Mouse (Mus musculus): ENCODE data around the gene Slc22a1.
"Not testable (repeated sequence)": the region's sequence is repeated elsewhere in the genome, so short reads cannot be mapped to it uniquely, and the experiment has no call there.

The Slc22a1 gene

DNA sequence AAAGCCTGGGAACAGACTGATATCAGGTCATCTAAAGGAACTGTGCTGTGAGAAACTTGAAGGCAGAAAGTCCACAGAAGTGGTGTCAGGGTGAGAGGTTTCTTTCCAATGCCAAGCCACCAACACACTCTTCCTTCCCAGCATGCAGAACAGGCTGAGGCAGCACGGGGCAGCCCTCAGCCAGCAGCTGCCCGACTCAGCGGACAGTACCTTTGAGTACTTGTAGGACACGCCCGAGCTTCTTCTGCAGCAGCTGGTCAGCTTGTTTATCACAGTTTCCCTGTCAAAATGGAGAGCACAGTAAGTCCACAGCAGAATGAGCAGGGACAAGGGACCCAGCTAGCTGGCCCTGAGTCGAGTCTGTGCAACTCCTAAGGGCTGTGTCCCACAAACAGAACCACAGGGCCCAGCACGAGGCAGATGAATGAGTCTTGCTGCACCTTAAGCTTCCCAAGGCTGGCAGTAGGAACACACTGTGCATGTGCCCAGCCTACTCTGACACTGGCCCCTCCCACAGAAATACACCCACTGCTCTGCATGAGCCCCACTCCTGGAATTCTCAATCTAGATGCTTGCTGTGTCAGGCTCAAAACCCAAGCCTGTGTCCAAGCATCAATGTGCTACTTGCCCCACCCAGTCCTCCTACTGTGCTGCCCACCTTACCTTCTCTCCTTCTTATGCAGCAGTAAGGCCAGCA lies 9.4 kb upstream of the Slc22a1 start:
- no peak for DNase-seq

DNA sequence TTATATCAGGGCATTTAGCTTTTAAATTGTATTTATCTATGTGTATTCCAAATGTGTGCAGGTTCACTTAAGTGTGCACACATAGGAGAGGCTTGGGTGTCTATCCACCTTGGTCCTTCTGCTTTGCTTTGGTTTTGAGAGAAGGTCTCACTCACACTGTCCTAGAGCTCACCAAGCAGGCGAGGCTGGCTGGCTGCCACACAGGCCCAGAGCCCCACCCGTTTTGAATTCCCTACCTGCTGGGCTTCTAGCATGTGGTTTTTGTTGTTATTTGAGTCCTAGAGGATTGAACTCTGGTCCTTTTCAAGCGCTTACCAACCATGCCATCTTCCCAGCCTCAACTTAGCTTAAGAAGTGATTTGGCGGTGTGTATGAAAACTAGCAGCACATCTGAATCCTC lies 8.8 kb upstream of the Slc22a1 start:
- peak; percentile 64 to 80 for DNase-seq

DNA sequence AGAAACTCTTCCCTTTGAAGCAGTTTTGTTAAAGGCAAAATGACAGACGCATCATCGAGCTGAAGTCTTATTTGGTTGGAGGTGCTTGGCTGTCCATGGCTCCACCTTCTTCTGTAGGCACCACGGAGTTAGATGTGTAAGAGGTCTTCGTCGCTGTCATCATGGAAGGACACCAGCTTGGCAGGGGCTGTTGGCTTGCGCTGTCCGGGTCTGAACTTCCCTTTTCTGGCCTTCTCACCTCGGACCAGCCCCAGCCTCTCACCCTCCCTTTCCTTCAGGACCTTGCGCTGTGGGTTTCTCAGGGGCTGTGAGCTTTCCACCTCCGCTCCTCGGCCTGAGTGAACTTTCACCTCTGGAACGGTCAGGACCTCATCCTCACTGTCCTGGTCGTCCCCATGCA lies 8.0 kb upstream of the Slc22a1 start:
- DNase-seq = no peak

DNA sequence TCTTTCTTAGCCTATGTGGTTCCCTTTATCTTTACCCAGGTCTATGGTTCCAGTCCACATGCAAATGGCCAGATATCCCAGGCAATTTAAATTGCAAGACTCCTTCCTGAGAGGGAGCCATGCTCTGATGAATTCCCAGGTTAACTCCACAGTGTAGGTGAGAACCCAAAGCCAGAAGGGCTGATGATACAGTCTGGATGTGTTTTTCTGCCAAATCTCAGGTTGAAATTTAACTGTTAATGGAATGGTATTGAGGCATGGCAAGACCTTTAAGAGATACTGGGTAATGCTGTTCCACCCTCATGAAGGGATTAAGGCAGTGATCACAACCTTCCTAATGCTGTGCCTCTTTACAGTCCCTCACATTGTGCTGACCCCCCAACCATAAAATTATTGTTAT lies 2.6 kb upstream of the Slc22a1 start:
- no peak for DNase-seq

DNA sequence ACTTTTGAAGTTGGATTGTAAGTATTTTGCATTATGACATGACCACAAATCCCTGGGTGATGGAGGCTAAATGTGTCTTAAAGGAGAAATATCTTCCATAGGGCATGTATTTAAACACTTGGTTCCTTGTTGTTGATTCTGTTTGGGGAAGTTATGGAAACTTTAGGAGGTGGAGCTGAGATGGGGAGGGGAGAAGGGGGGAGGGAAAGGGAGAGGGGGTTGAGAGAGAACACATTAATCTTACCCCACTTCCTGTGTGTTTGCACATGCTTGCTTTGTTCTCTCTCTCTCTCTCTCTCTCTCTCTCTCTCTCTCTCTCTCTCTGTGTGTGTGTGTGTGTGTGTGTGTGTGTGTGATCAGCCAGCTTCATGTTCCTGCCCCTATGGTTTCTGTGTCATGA lies 1.5 kb upstream of the Slc22a1 start:
- DNase-seq = no peak

DNA sequence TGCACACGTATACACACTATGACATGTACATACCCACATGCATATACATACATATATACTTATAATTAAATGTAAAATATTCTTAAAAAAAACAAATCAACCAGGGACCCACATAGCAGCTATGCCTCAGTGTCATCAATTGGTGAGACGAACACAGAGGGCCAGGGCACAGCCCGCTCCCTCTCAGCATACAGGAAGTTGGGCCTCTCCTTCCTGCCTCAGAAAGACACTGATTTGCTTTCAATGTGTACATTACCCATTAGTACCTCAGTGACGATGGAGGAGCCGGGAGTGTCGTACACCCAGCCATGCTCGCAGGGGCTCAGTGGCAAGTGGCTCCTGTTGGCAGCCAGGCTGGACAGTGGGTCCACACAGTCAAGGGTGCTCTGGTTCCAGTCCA lies 649 bp downstream of the Slc22a1 start:
- not testable (repeated sequence) for DNase-seq

DNA sequence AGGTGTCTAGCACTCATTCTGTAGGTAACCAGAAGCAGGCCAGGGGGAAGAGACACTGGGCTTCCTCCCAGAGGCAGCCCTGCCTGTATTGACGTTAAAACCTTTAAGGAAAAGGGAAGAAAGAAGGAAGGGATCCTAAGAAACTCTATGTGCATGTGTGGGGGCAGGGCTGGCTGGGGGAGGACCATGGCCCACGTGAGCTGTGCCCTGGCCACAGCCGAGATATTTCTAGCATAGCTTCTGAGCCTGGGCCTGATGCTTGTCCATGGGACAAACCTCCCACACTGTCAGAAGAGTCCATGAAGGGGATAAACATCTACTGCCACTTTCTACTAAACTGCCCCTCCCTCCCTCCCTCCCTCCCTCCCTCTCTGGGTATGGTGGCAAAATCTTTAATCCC lies 1.8 kb downstream of the Slc22a1 start:
- no peak for DNase-seq

DNA sequence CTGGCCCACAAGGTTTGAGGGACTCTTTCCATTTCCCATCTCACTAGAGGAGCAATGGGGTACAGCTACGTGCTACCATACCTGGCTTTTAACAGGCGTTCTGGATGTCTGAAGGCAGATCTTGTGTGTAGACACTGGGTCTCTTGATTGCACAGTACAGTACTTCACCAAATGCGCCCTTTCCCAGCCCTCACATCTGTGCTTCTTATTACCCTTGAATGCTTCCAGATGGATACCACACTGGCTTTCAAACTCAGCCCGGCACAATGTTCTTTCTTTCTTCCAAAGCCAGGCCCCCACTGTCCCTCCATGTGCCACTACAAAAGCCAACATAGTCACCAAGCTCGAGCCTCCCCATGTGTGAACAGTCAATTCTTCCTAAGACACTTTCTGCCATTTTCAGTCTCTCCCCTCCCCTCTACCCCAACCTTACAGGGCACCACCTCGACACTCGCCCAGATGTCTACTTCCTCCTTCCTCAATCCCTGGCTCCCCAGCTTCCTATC lies 3.3 kb downstream of the Slc22a1 start:
- no peak for DNase-seq

DNA sequence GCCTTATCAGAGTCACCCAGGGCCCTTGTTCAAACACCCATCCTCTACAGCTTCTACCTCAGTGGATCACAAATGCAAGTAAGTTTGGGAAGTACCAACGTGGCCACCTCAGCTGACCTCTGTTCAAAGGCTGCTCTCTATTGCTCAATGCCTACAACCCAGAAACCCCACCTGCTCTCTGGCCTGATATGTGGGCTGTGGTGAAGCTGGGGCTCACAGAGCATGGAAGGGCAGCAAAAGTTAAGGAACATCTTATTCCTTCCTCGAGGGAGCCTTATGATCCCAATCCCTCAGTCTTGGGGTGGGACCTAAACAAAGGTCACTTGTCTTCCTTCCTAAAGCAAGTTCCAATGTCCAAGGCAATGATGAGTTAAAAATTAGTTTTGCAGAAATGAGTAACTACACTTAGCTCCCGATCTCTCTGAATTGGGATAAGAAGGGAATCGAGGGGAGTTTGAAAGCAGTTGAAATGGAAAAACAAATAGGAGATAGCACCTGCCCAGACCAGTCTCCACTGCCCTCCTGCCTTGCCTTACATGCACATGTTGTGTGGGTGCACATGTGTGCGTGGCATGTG lies 4.5 kb downstream of the Slc22a1 start:
- no peak for DNase-seq

DNA sequence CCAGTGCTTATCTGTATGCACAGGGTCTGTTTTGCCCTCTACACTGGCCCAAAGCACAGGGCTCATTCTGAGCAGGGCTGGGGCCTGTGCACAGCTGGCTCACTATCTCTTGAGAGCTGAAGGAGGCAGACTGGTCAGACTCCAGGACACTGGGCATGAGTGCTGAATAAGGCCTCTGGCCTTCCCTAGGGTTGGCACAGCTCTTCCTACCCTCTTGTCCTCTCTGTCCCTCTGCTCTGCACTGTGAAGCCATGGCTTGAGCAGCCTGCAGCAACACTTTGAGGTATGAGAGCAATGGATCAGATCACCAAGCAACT lies 6.3 kb downstream of the Slc22a1 start:
- no peak for DNase-seq

DNA sequence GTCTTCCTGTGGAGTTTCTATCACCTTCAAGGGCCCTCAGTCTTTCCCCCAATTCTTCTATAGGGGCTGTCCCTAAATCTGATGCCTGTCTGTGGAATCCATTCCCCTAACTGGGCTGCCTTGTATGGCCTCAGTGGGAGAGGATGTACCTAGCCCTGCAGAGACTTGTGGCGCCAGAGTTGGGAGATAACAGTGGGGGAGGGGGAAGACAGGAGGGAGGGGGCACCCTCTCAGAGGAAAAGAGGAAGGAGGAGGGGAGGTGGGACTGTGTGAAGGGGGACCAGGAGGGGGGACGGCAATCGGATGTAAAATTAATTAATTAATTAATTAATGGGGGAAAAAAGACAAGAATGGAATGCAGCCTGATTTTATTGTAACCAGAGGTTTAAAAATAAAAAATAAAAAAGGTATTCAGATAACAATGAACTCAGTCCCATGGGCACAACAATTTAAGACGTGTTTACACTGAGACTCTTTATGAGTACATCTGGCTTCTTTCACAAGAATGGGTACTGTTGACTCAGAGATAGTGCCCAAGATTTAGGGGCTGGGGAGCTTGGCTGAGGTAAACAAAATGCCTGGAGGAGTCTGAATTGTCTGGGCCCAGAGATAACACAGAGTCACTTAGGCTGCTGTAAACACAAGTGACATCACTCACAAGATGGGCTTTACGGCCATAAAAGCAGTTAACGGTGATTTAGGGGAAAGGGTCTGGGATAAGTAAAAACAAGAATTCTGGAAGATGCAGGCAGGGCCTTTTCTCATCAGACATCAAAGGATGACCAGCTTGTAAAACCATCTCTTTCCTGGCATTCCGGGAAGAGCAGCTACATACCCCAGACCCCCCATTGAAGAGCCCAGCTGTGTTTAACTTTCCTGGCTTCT lies 6.9 kb downstream of the Slc22a1 start:
- DNase-seq = no peak

DNA sequence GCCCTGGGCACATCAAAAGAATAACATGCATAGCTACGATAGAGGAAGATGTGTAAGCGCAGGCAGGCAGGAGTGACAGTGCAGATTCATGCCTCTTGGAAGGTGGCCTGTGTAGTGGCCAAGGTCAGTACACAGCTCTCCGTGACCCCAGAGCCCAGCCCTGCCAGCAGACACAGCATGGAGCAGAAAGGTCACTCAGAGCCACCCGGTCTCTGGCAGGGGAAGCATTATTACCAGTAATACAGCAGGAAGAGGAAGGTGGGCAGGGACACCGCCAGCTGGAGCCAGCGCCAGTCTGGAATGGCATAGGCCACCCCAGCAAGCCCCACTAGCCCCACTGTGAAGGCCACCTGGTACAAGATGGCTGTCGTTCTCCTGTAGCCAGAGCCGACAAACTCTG lies 11.5 kb downstream of the Slc22a1 start:
- DNase-seq = peak; percentile 65 to 79

DNA sequence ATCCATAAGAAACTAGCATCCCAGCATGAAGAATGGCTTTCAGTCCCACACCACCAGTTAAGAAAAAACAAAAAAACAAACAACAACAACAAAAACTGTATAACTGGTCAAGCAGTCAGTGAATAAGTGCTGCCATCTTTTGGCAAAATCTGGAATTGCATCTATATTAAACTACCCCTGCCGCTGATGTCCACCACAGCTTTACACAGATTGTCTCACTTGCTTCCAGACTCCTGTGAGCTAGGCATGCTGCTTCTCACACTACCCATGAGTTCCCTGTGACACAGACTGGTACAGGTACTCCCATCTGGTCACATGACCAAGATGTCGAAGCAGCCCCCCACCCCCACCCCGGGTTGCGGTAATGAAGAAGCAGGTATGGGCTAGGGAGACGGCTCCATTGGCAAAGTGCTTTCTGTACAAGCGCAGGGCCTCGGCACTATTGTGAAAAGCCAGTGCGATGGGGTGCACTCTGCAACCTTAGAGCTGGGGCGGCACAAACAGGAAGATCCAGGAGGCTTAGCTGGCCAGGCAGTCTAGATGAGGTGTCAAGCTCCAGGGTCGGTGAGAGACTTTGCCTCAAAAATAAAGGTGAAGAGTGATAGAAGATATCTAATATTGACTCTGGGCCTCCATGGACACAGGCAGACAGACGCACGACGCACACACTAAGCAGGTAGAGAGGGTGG lies 14.9 kb downstream of the Slc22a1 start:
- DNase-seq = peak; percentile 32 to 38

DNA sequence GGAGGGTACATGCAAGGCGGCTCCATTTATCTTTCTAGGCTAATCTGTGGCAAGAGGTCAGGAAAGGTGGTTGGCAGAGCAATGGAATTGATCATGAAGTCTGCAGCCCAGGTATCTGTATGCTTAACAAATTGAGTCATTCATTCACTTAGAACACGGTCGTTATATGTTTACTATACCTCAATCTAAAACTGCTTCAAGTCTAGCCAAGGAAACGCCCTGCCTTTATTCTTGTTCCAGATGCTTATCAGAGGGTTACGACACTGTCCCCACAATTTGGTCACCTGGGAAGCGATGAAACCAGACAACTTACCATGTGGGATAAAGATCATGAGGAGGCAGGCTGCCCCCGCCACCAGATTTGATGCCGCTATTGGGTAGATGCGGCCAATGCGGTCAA lies 16.4 kb downstream of the Slc22a1 start:
- DNase-seq = no peak

DNA sequence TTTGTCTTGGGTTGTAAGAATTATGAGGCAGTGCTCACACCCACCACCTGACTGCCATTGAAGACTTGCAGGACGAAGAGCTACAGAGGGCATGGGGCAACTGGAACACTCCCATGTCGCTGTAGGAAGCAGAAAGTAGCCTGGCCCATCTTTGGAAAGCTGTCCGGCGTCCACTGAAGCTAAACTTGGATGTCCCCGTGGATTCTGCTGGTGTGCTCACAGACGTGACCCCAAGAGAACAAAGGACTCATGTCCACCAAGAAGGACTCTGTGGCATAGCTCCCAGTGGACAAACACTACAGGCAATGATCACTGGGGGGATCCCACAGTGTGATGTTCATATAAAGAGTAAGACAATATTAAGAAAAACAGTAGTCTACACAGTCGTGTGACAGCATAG lies 16.8 kb downstream of the Slc22a1 start:
- DNase-seq = no peak

DNA sequence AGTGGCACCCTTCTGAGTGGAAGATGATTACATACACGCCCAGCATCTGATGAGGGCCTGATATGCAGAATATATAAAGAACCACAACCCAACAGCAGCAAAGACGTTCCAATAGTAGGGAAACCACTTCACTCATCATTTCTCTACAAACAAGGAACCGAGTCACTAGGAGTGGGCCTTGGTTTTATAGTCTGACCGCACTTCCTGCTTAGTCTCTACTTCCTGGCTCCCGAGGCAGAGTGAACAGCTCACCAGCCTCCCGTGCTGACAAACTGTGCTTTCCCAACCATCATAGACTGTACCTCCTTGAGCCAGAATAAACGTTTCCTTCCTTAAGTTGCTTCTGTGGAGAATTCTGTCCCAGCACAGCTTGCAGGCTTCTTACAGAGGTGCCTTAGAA lies 19.8 kb downstream of the Slc22a1 start:
- no peak for DNase-seq

DNA sequence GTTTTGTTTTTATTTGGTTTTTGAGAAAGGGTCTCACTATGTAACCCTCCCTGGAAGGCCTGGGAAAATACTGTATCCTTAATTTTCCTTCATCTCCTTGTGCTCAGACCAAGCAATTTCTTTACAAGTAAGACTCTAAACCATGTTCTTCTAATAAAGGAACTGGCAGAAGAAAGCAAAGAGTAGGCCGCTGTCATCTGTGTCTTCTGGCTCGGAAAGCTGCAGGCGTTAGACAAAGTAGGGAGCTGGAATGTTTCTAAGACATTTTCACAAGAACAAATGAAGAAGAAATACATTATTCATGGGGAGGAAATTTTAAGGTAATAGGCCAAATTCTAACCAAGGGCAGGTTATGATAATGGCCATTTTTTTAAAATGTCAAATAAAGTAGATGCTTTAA lies 21.6 kb downstream of the Slc22a1 start:
- no peak for DNase-seq

DNA sequence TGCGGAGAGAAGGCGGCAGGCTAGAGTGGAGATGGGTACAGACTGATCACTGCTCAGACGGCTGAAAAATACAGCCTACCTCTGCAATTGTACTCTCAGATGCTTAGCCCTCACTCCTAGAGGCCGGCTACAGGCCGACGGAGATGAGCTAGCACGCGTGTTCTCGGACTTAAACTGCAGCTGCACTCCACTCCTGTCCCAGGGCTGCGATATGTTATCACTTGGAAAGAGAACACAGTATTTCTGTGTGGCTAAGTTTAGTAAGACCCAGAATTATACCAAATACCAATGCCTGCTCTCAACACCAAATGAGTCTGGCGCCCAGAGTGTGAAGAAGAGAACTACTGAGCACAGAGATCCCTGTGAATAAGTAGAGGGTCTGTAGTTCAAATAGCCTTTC lies 23.0 kb downstream of the Slc22a1 start:
- DNase-seq = no peak

DNA sequence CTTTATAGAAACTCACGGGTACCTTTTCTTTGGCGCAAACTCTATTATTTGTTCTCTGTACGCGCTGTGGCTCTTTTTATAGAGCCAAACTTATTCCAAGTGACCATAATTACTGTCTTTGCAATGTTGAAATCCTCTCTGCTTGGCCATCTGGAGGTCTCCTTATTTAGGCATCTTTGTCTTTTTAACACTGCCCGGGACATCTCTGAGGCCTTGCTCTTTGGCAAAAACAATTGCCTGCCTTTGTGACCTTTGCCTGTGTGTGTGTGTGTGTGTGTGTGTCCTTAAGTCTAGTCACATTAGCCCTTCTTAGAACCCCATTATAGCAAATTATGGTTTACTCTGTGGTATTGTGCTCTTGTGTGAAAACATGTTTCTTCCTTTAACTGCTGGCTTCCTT lies 30.2 kb downstream of the Slc22a1 start:
- DNase-seq = no peak

DNA sequence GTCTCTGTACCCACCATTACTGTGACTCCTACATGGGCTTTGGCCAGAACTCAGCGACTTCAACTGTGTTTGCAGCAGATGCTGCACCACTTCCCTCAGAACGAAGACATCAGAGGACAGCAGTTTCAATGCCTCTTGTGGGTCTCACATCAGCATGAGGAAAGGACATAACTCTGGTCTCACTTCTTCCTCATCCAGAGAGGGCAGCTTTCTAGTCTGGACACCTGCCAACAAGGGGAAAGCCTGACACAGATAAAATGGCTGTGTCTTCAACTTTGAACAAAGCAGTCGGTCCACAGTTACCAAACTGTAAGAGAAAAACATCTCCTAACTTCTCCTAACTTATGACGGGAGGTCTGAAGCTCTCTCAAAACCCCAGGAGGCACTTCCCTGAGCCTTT lies 34.5 kb downstream of the Slc22a1 start:
- no peak for DNase-seq

DNA sequence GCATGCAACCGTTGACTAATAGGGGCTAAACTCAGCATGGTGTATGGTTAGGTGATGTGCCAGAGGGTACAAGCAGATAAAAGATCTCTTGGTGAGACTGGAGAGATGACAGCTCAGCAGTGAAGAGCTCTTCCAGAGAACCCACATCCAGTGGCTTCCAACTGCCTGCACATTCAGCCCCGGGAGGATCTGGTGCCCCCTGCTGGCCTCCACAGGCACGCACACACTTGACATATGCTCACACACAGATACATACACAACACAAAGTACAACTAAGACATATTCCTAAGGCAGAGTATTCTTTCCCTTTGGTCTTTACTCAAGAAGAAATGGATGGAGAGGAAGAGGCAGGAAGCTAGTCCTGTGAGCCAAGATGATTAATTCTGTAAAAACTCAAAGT lies 36.0 kb downstream of the Slc22a1 start:
- DNase-seq = no peak

DNA sequence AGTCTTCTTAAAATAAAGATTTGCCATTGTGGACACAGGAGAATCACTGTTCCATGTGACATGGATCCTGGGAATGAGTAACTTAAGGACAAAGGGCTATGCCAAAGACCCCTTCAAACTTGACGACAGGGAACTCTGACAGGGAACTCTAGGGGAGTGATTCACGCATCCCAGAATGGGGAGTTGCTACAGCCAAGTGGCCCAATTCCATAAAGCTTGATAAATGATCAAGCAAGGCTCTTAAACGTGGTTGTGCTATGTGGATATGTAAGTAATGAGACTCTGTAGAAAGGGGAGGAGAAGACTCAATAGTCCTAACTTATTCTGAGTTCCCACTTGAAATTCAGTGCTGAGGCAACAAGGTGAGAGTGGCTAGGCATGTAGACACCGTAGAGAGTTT lies 40.8 kb downstream of the Slc22a1 start:
- no peak for DNase-seq

All from cerebellum, postnatal 25 days (tissue).